Mouse (Mus musculus) C2C12 (cell line): ENCODE measurements around the gene Tom1l2.

Experiments used
- CEBPB ChIP-seq: IDR thresholded peaks from one replicate; pipeline ENCODE4 v1.6.1; 2011; ENCODE audit warnings: low read depth, mild to moderate bottlenecking, control low read depth, moderate library complexity
- CTCF ChIP-seq: IDR thresholded peaks from one replicate; pipeline ENCODE4 v1.5.1; 2011; ENCODE audit not compliant: control insufficient read depth, insufficient read depth, insufficient read length
- MAX ChIP-seq: IDR thresholded peaks from one replicate; pipeline ENCODE4 v1.6.1; 2011; ENCODE audit warnings: mild to moderate bottlenecking, control low read depth
- MYOD1 ChIP-seq: IDR thresholded peaks from one replicate; pipeline ENCODE4 v1.6.1; 2011; ENCODE audit warnings: low read depth; ENCODE audit not compliant: control insufficient read depth, insufficient read length
- MYOG ChIP-seq: IDR thresholded peaks from one replicate; pipeline ENCODE4 v1.6.1; 2011; ENCODE audit not compliant: control insufficient read depth, insufficient read length; ENCODE audit errors: extremely low read depth

- TF ChIP-seq MYOG (no peak), CTCF (no peak), MAX (no peak), CEBPB (no peak), MYOD1 (no peak)
Measured at GRCm38 (mm10) chr11:60197998-60198619, 154.6 kb downstream of the Tom1l2 start.
